Mouse (Mus musculus) embryonic facial prominence, embryonic 15.5 days (tissue): ENCODE results near the gene Tmem221. TPM values are rescaled to one million over a fixed set of nuclear protein-coding genes. Genes with fewer than 3 reads are reported as not detected.

Experiments
- ATAC-seq: fragments of 200-750 bp; cut with Nextera tagmentation; 2 replicates; pipeline ENCODE4 v1.8.0; 2017; ENCODE audit warnings: low read depth, moderate TSS enrichment; ENCODE audit not compliant: insufficient number of reproducible peaks, low FRiP score, low TSS enrichment
- H3K27ac ChIP-seq: fragments of 300-500 bp; sonication (generic); replicated peaks from 2 replicates; pipeline ENCODE4 v1.5.1; 2015; ENCODE audit warnings: mild to moderate bottlenecking, inconsistent platforms
- H3K27me3 ChIP-seq: fragments of 300-500 bp; sonication (generic); 2 replicates; pipeline ENCODE4 v1.6.1; 2015; ENCODE audit warnings: inconsistent platforms
- H3K36me3 ChIP-seq: fragments of 300-500 bp; sonication (generic); 2 replicates; pipeline ENCODE4 v1.6.1; 2015; ENCODE audit warnings: mild to moderate bottlenecking, inconsistent platforms
- H3K4me1 ChIP-seq: fragments of 300-500 bp; sonication (generic); 2 replicates; pipeline ENCODE4 v1.6.1; 2015; ENCODE audit warnings: inconsistent platforms
- H3K4me2 ChIP-seq: fragments of 300-500 bp; sonication (generic); replicated peaks from 2 replicates; pipeline ENCODE4 v1.6.1; 2015; ENCODE audit warnings: mild to moderate bottlenecking, inconsistent platforms
- H3K4me3 ChIP-seq: fragments of 300-500 bp; sonication (generic); replicated peaks from 2 replicates; pipeline ENCODE4 v1.5.1; 2015; ENCODE audit warnings: mild to moderate bottlenecking, inconsistent platforms
- H3K9ac ChIP-seq: fragments of 300-500 bp; sonication (generic); 2 replicates; pipeline ENCODE4 v1.6.1; 2015; ENCODE audit warnings: inconsistent platforms
- H3K9me3 ChIP-seq: fragments of 300-500 bp; sonication (generic); replicated peaks from 2 replicates; pipeline ENCODE4 v1.6.1; 2016; ENCODE audit warnings: inconsistent platforms
- WGBS: fragments of 180-500 bp; shearing (Covaris S2); methylation state at CpG from one replicate; pipeline ENCODE4 v1.1.7; 2015; 5-methylcytosine and 5-hydroxymethylcytosine counted together
- polyA plus RNA-seq: library from polyadenylated mRNA; unstranded; fragments of >200 nt; fragmentation: Nextera tagmentation; extraction: Ambion mirVana; gene quantifications from 2 replicates; pipeline ENCODE4 v1.2.1, GENCODE M21; 2015

Tmem221 gene
- polyA plus RNA-seq, 1 experiment from 2014 or later = 1.7 TPM

GRCm38 (mm10) chr8:71505326-71505725, 53.3 kb downstream of the Tmem221 start:
- 95% methylated on average over 4 of the region's 4 CpGs for WGBS

GRCm38 (mm10) chr8:71504349-71504748, 54.3 kb downstream of the Tmem221 start:
- no peak overlapping the region for H3K4me2 ChIP-seq
- H3K4me3 ChIP-seq = no peak overlapping the region
- no peaks in the 10 kb centered on the region for H3K9me3 ChIP-seq
- H3K27me3 ChIP-seq = peaks cover 40% of the 10 kb centered on the region
- 88% methylated on average over 4 of the region's 4 CpGs for WGBS
- H3K36me3 ChIP-seq = no peaks in the 10 kb centered on the region
- no peak for ATAC-seq
- H3K9ac ChIP-seq = no peak overlapping the region
- no peak overlapping the region for H3K27ac ChIP-seq
- H3K4me1 ChIP-seq = peaks cover 14% of the 10 kb centered on the region

More at GRCm38 (mm10) chr8:71505326-71505725, 53.3 kb downstream of the Tmem221 start:
- H3K27me3 ChIP-seq = peaks cover 49% of the 10 kb centered on the region
- no peaks in the 10 kb centered on the region for H3K36me3 ChIP-seq
- H3K9me3 ChIP-seq = no peaks in the 10 kb centered on the region
- H3K4me2 ChIP-seq = no peak overlapping the region
- H3K27ac ChIP-seq = no peak overlapping the region
- H3K9ac ChIP-seq = no peak overlapping the region
- no peak overlapping the region for H3K4me3 ChIP-seq
- H3K4me1 ChIP-seq = peaks cover 14% of the 10 kb centered on the region
- no peak for ATAC-seq

Other genes with a start within 250 kb of the Tmem221 start
- 100 and 121 TPM in 2 replicates for gene Use1, start 192.0 kb downstream of the Tmem221 start, polyA plus RNA-seq
- gene Ocel1, start 187.6 kb downstream of the Tmem221 start, polyA plus RNA-seq = 7.1 and 8.5 TPM in 2 replicates
- gene Nr2f6, start 176.9 kb downstream of the Tmem221 start, polyA plus RNA-seq = 59.0 and 61.2 TPM in 2 replicates
- 11.6 and 12.7 TPM in 2 replicates for gene Ushbp1, start 163.1 kb downstream of the Tmem221 start, polyA plus RNA-seq
- gene Babam1, start 162.0 kb downstream of the Tmem221 start, polyA plus RNA-seq = 96.7 and 106 TPM in 2 replicates
- 33.1 and 33.7 TPM in 2 replicates for gene Ankle1, start 152.9 kb downstream of the Tmem221 start, polyA plus RNA-seq
- 73.2 and 77.0 TPM in 2 replicates for gene Abhd8, start 95.2 kb downstream of the Tmem221 start, polyA plus RNA-seq
- gene Mrpl34, start 93.9 kb downstream of the Tmem221 start, polyA plus RNA-seq = 115 and 122 TPM in 2 replicates
- gene Dda1, start 89.7 kb downstream of the Tmem221 start, polyA plus RNA-seq = 105 and 112 TPM in 2 replicates
- gene Ano8, start 72.9 kb downstream of the Tmem221 start, polyA plus RNA-seq = 3.0 and 3.7 TPM in 2 replicates
- 15.9 and 17.3 TPM in 2 replicates for gene Gtpbp3, start 70.8 kb downstream of the Tmem221 start, polyA plus RNA-seq
- 61.4 and 62.8 TPM in 2 replicates for gene Plvap, start 47.1 kb downstream of the Tmem221 start, polyA plus RNA-seq
- 2.4 and 3.0 TPM in 2 replicates for gene Ccdc194, start 33.2 kb downstream of the Tmem221 start, polyA plus RNA-seq
- gene Bst2, start 21.4 kb downstream of the Tmem221 start, polyA plus RNA-seq = 34.8 and 35.5 TPM in 2 replicates
- 86.8 and 92.9 TPM in 2 replicates for gene Mvb12a, start 15.9 kb downstream of the Tmem221 start, polyA plus RNA-seq
- gene Nxnl1, start 7.7 kb upstream of the Tmem221 start, polyA plus RNA-seq = 0.13 and 0.18 TPM in 2 replicates
- gene Slc27a1, start 10.0 kb upstream of the Tmem221 start, polyA plus RNA-seq = 51.1 and 55.7 TPM in 2 replicates
- gene Pgls, start 33.3 kb upstream of the Tmem221 start, polyA plus RNA-seq = 220 and 229 TPM in 2 replicates
- 3.1 and 4.7 TPM in 2 replicates for gene Fam129c, start 38.8 kb upstream of the Tmem221 start, polyA plus RNA-seq
- gene Colgalt1, start 52.1 kb upstream of the Tmem221 start, polyA plus RNA-seq = 94.6 and 98.9 TPM in 2 replicates
- gene Unc13a, start 112.9 kb upstream of the Tmem221 start, polyA plus RNA-seq = 1.2 and 2.0 TPM in 2 replicates
- gene Jak3, start 117.4 kb upstream of the Tmem221 start, polyA plus RNA-seq = 5.3 and 6.3 TPM in 2 replicates
- 1.1 TPM in 2 replicates for gene Insl3, start 130.3 kb upstream of the Tmem221 start, polyA plus RNA-seq
- gene B3gnt3, start 142.9 kb upstream of the Tmem221 start, polyA plus RNA-seq = 1.1 and 1.4 TPM in 2 replicates
- gene Fcho1, start 166.8 kb upstream of the Tmem221 start, polyA plus RNA-seq = 8.1 and 9.8 TPM in 2 replicates